Mouse (Mus musculus) hindbrain, embryonic 10.5 days (tissue): ENCODE results near the gene Cyb5d2. TPM values are rescaled to one million over a fixed set of nuclear protein-coding genes. Genes with fewer than 3 reads are reported as not detected.

Source experiments
- DNase-seq: peaks from one replicate; pipeline ENCODE4 v3.0.0-alpha.2; 2017; ENCODE audit warnings: low spot score
- H3K27ac ChIP-seq: fragments of 300-500 bp; sonication (generic); 2 replicates; pipeline ENCODE4 v1.5.1; 2016; ENCODE audit warnings: mild to moderate bottlenecking, moderate library complexity
- H3K27me3 ChIP-seq: fragments of 300-500 bp; sonication (generic); 2 replicates; pipeline ENCODE4 v1.6.1; 2016; ENCODE audit warnings: mild to moderate bottlenecking; ENCODE audit not compliant: poor library complexity, insufficient read depth, severe bottlenecking
- H3K36me3 ChIP-seq: fragments of 300-500 bp; sonication (generic); 2 replicates; pipeline ENCODE4 v1.6.1; 2016; ENCODE audit warnings: mild to moderate bottlenecking, moderate library complexity
- H3K4me1 ChIP-seq: fragments of 300-500 bp; sonication (generic); replicated peaks from 2 replicates; pipeline ENCODE4 v1.6.1; 2016; ENCODE audit warnings: mild to moderate bottlenecking
- H3K4me3 ChIP-seq: fragments of 300-500 bp; sonication (generic); 2 replicates; pipeline ENCODE4 v1.5.1; 2016; ENCODE audit warnings: mild to moderate bottlenecking, moderate library complexity
- H3K9me3 ChIP-seq: fragments of 300-500 bp; sonication (generic); 2 replicates; pipeline ENCODE4 v1.6.1; 2016; ENCODE audit warnings: mild to moderate bottlenecking, moderate library complexity
- WGBS: fragments of 180-500 bp; shearing (Covaris S2); methylation state at CpG from one replicate; pipeline ENCODE4 v1.1.7; 2016; 5-methylcytosine and 5-hydroxymethylcytosine counted together
- polyA plus RNA-seq: library from polyadenylated mRNA; unstranded; fragments of >200 nt; fragmentation: Nextera tagmentation; extraction: Ambion mirVana; gene quantifications from 2 replicates; pipeline ENCODE4 v1.2.1, GENCODE M21; 2016

The Cyb5d2 gene
- polyA plus RNA-seq, 1 experiment from 2014 or later, result 6.1 TPM

DNA sequence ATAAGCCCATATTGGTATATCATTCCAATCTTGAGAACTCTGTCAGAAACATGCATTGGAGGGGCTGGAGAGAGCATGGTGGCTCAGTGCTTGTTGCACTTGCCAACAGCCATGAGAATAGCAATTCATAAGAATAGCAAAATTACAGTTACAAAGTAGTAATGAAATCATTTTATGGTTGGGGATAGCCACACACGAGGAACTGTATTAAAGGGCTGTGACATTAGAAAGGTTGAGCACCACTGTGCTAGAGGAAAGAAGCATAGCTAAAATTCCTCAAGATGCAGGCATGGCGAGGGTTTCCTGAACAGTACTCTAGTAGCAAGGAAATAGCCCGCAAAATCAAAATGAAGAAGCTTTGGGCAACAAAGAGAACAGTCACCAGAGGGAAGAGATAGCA lies 62.2 kb downstream of the Cyb5d2 start:
- Histone ChIP-seq H3K36me3 (peaks cover 80% of the 10 kb centered on the region), H3K27me3 (no peaks in the 10 kb centered on the region), H3K4me3 (no peak overlapping the region), H3K4me1 (0 out of 2 replicates have a peak, but pooled peaks cover 8% of the 10 kb centered on the region), H3K27ac (no peak overlapping the region), H3K9me3 (no peaks in the 10 kb centered on the region)
- no peak for DNase-seq
- WGBS, result 90% methylated on average over 3 of the region's 3 CpGs

Other genes starting within 250 kb of the Cyb5d2 start
- gene Spns3, start 245.6 kb downstream of the Cyb5d2 start, polyA plus RNA-seq, result 0.09 and 0.16 TPM in 2 replicates
- gene Ube2g1, start 188.9 kb downstream of the Cyb5d2 start, polyA plus RNA-seq, result 93.0 and 95.7 TPM in 2 replicates
- gene Ankfy1, start 106.1 kb downstream of the Cyb5d2 start, polyA plus RNA-seq, result 26.8 and 26.9 TPM in 2 replicates
- 7.5 and 8.6 TPM in 2 replicates for gene Zzef1, start 84 bp upstream of the Cyb5d2 start, polyA plus RNA-seq
- 1.4 and 1.6 TPM in 2 replicates for gene Atp2a3, start 165.0 kb upstream of the Cyb5d2 start, polyA plus RNA-seq
- gene P2rx1, start 203.0 kb upstream of the Cyb5d2 start, polyA plus RNA-seq, result 0.83 and 1.8 TPM in 2 replicates
- gene Camkk1, start 222.9 kb upstream of the Cyb5d2 start, polyA plus RNA-seq, result 5.8 and 6.6 TPM in 2 replicates